Mouse (Mus musculus) liver, postnatal 0 days (tissue): ENCODE measurements around the gene Itpr2. TPM values are rescaled to one million over a fixed set of nuclear protein-coding genes. Genes with fewer than 3 reads are reported as not detected.

Experiments used
- ATAC-seq: fragments of 200-750 bp; cut with Nextera tagmentation; 2 replicates; pipeline ENCODE4 v1.8.0; 2017; ENCODE audit warnings: mild to moderate bottlenecking, moderate library complexity
- DNase-seq: peaks from one replicate; pipeline ENCODE4 v3.0.0-alpha.2; 2016
- H3K27ac ChIP-seq: fragments of 300-500 bp; sonication (generic); 2 replicates; pipeline ENCODE4 v1.5.1; 2014; ENCODE audit warnings: antibody characterized with exemption, moderate library complexity, mild to moderate bottlenecking, low read depth
- H3K27me3 ChIP-seq: fragments of 300-500 bp; sonication (generic); 2 replicates; pipeline ENCODE4 v1.6.1; 2014; ENCODE audit warnings: low read length, control low read depth, mixed read lengths; ENCODE audit not compliant: insufficient read depth
- H3K36me3 ChIP-seq: fragments of 300-500 bp; sonication (generic); replicated peaks from 2 replicates; pipeline ENCODE4 v1.6.1; 2014; ENCODE audit warnings: mild to moderate bottlenecking, control low read depth, low read length, moderate library complexity, mixed read lengths; ENCODE audit not compliant: insufficient read depth
- H3K4me1 ChIP-seq: fragments of 300-500 bp; sonication (generic); 2 replicates; pipeline ENCODE4 v1.6.1; 2014; ENCODE audit warnings: antibody characterized with exemption, mild to moderate bottlenecking, control low read depth; ENCODE audit not compliant: insufficient read depth
- H3K4me2 ChIP-seq: fragments of 300-500 bp; sonication (generic); 2 replicates; pipeline ENCODE4 v1.6.1; 2014; ENCODE audit warnings: low read depth, mild to moderate bottlenecking, low read length, moderate library complexity, mixed read lengths
- H3K4me3 ChIP-seq: fragments of 300-500 bp; sonication (generic); 2 replicates; pipeline ENCODE4 v1.5.1; 2014; ENCODE audit warnings: low read depth, low read length
- H3K9ac ChIP-seq: fragments of 300-500 bp; sonication (generic); replicated peaks from 2 replicates; pipeline ENCODE4 v1.6.1; 2014; ENCODE audit warnings: mild to moderate bottlenecking, moderate library complexity
- H3K9me3 ChIP-seq: fragments of 300-500 bp; sonication (generic); 2 replicates; pipeline ENCODE4 v1.6.1; 2016; ENCODE audit warnings: mild to moderate bottlenecking, control low read depth, low read length, mixed read lengths
- CTCF ChIP-seq: sonication (generic); IDR thresholded peaks from 2 replicates; pipeline ENCODE4 v1.5.1; 2016; ENCODE audit warnings: antibody characterized with exemption, low read depth
- EP300 ChIP-seq: IDR thresholded peaks from 2 replicates; pipeline ENCODE4 v1.6.1; 2016; ENCODE audit warnings: antibody characterized with exemption, low read depth, mild to moderate bottlenecking
- WGBS: fragments of 180-500 bp; shearing (Covaris S2); extraction: QIAGEN DNeasy Blood & Tissue Kit; methylation state at CpG from one replicate; pipeline ENCODE4 v1.1.7; 2014; ENCODE audit not compliant: insufficient replicate concordance; 5-methylcytosine and 5-hydroxymethylcytosine counted together
- polyA plus RNA-seq: library from polyadenylated mRNA; unstranded; fragments of >200 nt; fragmentation: Nextera tagmentation; extraction: Ambion mirVana; gene quantifications from 2 replicates; pipeline ENCODE4 v1.2.1, GENCODE M21; 2015

Gene Itpr2
- polyA plus RNA-seq, 1 experiment from 2014 or later, result 13.8 TPM

DNA sequence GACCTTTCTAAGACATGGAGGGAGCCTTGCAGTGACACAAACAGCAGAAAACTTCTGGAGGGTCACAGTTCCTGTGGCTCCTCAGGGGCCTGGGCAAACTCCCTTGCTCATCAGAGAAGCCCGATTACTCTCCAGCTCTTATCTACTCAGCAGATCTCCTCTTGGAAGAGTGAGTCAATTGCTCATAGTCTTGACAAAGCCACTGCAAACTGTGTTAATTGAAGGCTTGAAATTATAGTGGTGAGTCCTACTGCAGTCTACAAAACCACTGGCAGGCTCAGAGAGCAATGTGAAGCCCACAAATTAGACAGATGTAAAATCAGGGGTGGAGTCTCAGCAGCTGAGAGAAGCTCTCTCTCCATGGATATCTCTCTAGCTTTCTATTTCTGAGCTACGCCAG is 296.9 kb downstream of the Itpr2 start:
- H3K4me1 ChIP-seq, result peaks cover 10% of the 10 kb centered on the region; the same call in 1 of the 2 replicates
- no peak overlapping the region for H3K4me2 ChIP-seq
- no peaks in the 10 kb centered on the region for H3K9me3 ChIP-seq
- WGBS, result 42% methylated on average over 2 of the region's 2 CpGs
- H3K4me3 ChIP-seq, result no peak overlapping the region
- TF ChIP-seq CTCF (no peak), EP300 (no peak)
- H3K27me3 ChIP-seq, result no peaks in the 10 kb centered on the region
- H3K27ac ChIP-seq, result no peak overlapping the region
- 0 out of 2 replicates have a peak, but pooled peaks cover 4% of the 10 kb centered on the region for H3K36me3 ChIP-seq
- no peak for ATAC-seq
- no peak overlapping the region for H3K9ac ChIP-seq
- DNase-seq, result no peak

DNA sequence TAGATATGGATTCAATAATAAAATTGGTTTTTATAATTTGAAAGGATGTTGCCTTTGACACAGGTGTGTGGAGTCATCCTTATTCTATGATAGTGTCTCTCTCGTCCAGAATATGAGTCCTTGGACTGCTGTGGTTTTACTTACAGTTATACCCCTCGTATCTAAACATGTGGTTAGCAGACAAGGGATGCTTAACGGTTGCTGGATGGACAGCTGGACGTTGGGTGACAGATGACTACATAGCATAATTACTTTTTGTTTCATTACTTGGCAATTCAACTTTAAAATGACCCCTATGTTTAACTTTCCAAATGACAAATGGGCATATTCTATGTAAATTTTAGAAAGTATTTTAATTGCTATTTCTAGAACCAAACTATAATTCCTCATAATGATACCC is 297.6 kb downstream of the Itpr2 start:
- 59% methylated on average over 4 of the region's 4 CpGs for WGBS
- Histone ChIP-seq H3K27me3 (no peaks in the 10 kb centered on the region), H3K9me3 (no peaks in the 10 kb centered on the region), H3K27ac (no peak overlapping the region), H3K4me1 (peaks cover 6% of the 10 kb centered on the region; the same call in 1 of the 2 replicates), H3K4me3 (no peak overlapping the region), H3K9ac (no peak overlapping the region), H3K4me2 (no peak overlapping the region), H3K36me3 (0 out of 2 replicates have a peak, but pooled peaks cover 4% of the 10 kb centered on the region)
- TF ChIP-seq CTCF, result no peak
- no peak for TF ChIP-seq EP300
- ATAC-seq (no peak), DNase-seq (no peak)

DNA sequence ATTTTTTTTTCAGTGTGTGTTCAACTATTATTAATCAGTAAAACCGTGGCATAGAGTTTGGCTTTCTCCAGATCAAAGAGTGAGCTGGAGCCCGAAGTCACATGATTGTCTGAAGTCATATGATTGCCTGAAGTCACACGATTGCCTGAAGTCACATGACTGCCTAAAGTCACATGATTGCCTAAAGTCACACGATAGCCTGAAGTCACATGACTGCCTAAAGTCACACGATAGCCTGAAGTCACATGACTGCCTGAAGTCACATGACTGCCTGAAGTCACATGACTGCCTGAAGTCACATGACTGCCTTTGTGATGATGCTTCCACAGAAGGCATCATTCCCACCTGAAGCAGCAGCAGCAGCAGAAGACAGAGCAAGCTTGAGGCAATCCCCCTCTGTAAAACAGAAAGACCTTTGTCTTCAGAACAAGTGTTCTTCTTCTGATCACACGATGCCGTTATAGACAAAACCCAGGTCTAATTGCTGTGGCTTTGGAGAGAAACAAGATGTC is 304.1 kb downstream of the Itpr2 start:
- Histone ChIP-seq H3K27me3 (no peaks in the 10 kb centered on the region), H3K9ac (no peak overlapping the region), H3K4me1 (no peaks in the 10 kb centered on the region), H3K4me2 (no peak overlapping the region), H3K9me3 (no peaks in the 10 kb centered on the region), H3K4me3 (no peak overlapping the region), H3K36me3 (peaks cover 19% of the 10 kb centered on the region), H3K27ac (no peak overlapping the region)
- TF ChIP-seq EP300, result no peak
- TF ChIP-seq CTCF, result no peak
- DNase-seq (peak; percentile 5), ATAC-seq (no peak)
- WGBS, result 88% methylated on average over 7 of the region's 7 CpGs

DNA sequence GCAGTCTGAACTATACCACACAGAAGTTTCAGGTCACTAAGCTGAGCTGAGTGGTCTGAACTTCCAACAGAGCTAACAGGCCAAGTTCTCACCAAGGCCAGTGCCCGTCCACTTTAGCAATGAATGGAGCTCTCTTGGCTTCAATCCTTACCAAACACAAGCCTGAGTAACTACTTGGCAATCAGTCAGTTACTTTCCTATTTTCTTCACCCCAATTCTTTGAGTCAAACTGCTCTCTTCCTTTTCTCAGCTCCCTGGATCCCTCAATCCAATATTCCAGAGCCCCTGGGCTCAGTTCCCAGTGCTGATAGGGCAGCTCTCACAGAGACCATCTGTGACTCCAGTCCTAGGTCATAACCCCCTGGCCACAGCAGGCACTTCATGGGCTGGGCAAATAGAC is 305.3 kb downstream of the Itpr2 start:
- ATAC-seq, result no peak
- Histone ChIP-seq H3K9me3 (no peaks in the 10 kb centered on the region), H3K4me2 (no peak overlapping the region), H3K36me3 (peaks cover 19% of the 10 kb centered on the region), H3K4me3 (no peak overlapping the region), H3K4me1 (no peaks in the 10 kb centered on the region), H3K27me3 (no peaks in the 10 kb centered on the region), H3K9ac (no peak overlapping the region), H3K27ac (no peak overlapping the region)
- TF ChIP-seq EP300 (no peak), CTCF (no peak)
- 82% methylated on average over 1 of the region's 1 CpGs for WGBS
- peak; percentile 6 for DNase-seq

DNA sequence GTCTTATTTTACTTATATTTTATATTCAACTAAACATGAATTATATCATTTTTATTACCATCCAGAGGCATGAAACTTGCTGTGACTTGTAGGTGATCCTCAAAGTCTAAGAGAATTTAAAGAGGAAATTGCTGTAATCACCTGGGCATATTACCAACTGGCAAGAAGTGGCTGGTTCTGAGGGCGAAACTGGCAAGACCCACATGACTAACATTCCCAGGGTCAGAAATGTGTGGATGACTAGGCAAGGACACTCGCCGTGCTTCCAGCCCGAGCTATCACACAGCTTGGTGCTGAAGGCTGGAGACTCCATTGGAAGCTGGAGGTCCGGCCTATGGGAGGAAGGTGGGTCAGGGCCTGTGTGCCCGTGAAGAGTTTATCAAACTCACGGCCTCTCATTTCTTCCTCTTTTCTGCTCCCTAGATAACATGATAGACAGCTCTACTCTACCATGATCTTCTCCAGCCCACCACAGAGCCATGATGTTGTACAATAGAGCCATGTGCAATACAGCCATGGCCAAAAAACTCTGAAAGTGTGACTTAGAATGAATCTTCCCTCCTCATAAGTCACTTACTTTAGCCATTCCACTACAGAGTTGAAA is 306.1 kb downstream of the Itpr2 start:
- Histone ChIP-seq H3K9me3 (no peaks in the 10 kb centered on the region), H3K27ac (no peak overlapping the region)
- no peak for ATAC-seq

DNA sequence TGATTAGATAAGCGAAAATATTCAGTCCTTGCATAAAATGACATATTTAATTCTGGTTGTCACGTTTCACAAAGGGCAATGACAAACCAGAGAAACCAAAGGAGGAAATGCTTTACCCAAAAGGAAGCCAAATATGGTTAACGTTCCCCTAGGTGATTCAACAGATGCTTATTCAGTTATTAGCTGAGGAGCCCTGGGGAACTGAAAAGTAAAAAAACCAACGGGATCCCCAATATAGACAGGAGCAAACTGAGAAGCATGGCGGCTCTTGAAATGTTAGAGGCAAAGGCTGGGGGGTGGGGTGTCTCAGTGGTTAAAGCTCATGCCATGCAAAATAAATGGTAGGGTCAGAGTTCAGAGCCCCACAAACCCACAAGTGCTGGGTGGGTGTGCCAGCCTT is 310.1 kb downstream of the Itpr2 start:
- TF ChIP-seq CTCF (no peak), EP300 (no peak)
- Histone ChIP-seq H3K4me2 (no peak overlapping the region), H3K4me3 (no peak overlapping the region), H3K27ac (no peak overlapping the region), H3K27me3 (no peaks in the 10 kb centered on the region), H3K9me3 (no peaks in the 10 kb centered on the region), H3K36me3 (peaks cover 19% of the 10 kb centered on the region), H3K4me1 (no peaks in the 10 kb centered on the region), H3K9ac (no peak overlapping the region)
- 42% methylated on average over 5 of the region's 5 CpGs for WGBS
- peak; percentile 7 for DNase-seq
- no peak for ATAC-seq

More for the DNA sequence above, 306.1 kb downstream of the Itpr2 start:
- peak; percentile 6 for DNase-seq
- no peaks in the 10 kb centered on the region for H3K4me1 ChIP-seq
- H3K4me2 ChIP-seq, result no peak overlapping the region
- H3K27me3 ChIP-seq, result no peaks in the 10 kb centered on the region
- no peak overlapping the region for H3K9ac ChIP-seq
- 66% methylated on average over 7 of the region's 7 CpGs for WGBS
- H3K36me3 ChIP-seq, result peaks cover 23% of the 10 kb centered on the region
- H3K4me3 ChIP-seq, result no peak overlapping the region
- TF ChIP-seq CTCF (no peak), EP300 (no peak)
